Mouse (Mus musculus): ENCODE measurements at regions not wholly inside any gene's neighbourhood (a gene's known extent, or its start where the extent isn't known, plus 50 kb on each side); places are given as distances from the start of the nearest gene placed in this dataset.

DNA sequence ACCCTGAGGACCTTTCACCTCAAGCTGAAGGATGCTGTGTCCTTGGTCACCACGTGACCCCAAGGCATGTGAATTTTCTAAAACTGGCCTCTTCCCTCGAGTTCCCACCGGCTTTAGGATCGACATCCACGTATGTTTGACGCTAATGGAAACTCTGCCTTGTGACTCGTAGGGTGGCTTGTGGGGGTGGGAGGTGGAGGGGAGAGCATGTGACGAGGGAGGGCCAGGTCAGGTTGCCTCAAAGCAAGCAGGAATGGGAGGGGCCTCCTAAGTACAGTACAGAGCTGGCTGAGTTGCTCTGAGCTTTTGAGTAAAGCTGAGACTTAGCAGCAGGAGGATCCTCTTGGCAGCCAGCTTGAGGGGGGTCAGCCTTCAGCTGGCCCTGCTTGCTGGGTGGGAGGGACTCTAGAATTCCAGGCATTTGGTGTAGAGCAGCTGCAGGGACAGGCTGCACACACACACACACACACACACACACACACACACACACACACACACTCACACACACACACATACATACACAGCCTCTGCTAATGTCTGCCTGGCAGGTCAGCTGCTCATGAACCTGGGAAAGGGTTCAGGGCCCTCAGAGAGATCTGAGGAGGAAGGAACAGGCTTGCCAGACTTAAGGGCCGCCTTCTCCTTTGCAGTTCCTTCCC is 78.5 kb downstream of the Sik1 start:
- TF ChIP-seq CTCF (IDR thresholded peaks at IDR 0.05; ENCODE audit: low read depth, low read length) (no peak), POLR2A (IDR thresholded peaks at IDR 0.05; ENCODE audit: extremely low read depth, insufficient read depth, low read length) (no peak)

Measured in liver, adult 2 months (tissue).